Mouse (Mus musculus) lung, adult 2 months (tissue): Measurements from ENCODE around the gene Olfr473. TPM values are rescaled to one million over a fixed set of nuclear protein-coding genes. Genes with fewer than 3 reads are reported as not detected.
"Not testable (repeated sequence)": the region's sequence is repeated elsewhere in the genome, so short reads cannot be mapped to it uniquely, and the experiment has no call there.

Experiments
- DNase-seq: peaks from one replicate; pipeline ENCODE4 v3.0.0; 2022
- H3K4me1 ChIP-seq: fragments of 200-500 bp; 2 replicates; pipeline ENCODE4 v1.6.1; 2011; ENCODE audit warnings: low read length; ENCODE audit not compliant: control insufficient read depth, insufficient read depth
- H3K4me3 ChIP-seq: fragments of 200-500 bp; replicated peaks from 2 replicates; pipeline ENCODE3; 2011; ENCODE audit warnings: low read depth, mild to moderate bottlenecking, control low read depth, low read length; ENCODE audit errors: extremely low read depth
- CTCF ChIP-seq: fragments of 200-500 bp; IDR thresholded peaks from 2 replicates; pipeline ENCODE4 v1.5.1; 2011; ENCODE audit warnings: mild to moderate bottlenecking, low read length, control low read depth; ENCODE audit not compliant: insufficient read depth
- POLR2A ChIP-seq: fragments of 200-500 bp; IDR thresholded peaks from 2 replicates; pipeline ENCODE4 v1.6.1; 2011; ENCODE audit warnings: low read depth, mild to moderate bottlenecking, control low read depth, low read length, borderline replicate concordance; ENCODE audit errors: extremely low read depth
- WGBS: fragments of 180-500 bp; shearing (Covaris S2); methylation state at CpG from one replicate; pipeline ENCODE4 v1.1.7; 2018; 5-methylcytosine and 5-hydroxymethylcytosine counted together
- polyA plus RNA-seq: library from polyadenylated mRNA; depleted of rRNA; stranded (reverse); fragments of >200 nt; gene quantifications from 2 replicates; pipeline ENCODE4 v1.2.3, GENCODE M21; 2012; rRNA removed

The Olfr473 gene
- polyA plus RNA-seq: not detected in 2 replicates

DNA sequence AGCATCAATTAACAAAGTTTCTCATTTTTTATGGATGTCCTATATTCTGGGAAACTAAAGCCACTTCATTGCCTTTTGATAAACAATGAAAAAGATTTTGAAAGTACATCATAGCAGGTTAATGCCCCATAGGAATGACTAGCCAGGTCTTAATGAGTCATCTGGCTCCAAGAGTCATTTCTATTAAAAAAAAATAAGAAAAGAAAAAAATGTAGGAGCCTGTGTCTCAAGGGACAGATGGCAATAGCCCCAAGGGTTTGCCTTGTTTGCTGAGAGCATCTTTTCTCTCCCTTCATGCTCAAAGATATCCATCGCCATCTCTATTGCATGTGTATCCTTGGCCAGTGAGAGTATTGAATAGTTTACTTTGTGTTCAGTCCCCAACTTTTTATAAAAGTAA, at the start of gene Olfr473:
Olfr473 (plus strand) TSS at position 301 of the 400 bp plus-strand sequence.
- WGBS: 80% methylated on average over 1 of the region's 1 CpGs
- H3K4me1 ChIP-seq: no peaks in the 10 kb centered on the region
- H3K4me3 ChIP-seq: no peak within 1 kb of the TSS
- TF ChIP-seq CTCF (no peak), POLR2A (no peak)
- DNase-seq: no peak

DNA sequence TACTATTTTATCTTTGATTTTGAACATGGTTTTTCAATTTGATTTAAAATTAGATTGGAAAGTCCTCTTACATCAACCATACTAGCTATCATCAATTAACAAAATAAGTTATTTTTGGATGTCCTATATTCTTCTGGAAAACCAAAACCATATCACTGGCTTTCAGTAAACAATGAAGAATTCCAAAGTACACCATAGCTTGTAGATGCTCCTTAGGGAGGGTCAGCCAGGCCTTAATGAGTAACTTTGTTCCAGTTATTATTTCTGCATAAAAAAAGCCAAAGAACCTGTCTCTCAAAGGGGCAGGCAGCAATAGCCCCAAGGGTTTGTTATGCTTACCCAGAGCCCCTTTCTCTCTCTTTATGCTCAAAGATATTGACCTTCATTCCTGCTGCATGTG, 32.6 kb upstream of the Olfr473 start, which contains the start of gene Olfr472:
Olfr472 (plus strand) TSS at position 301 of the 400 bp plus-strand sequence.
- DNase-seq: no peak
- Histone ChIP-seq H3K4me3 (no peak within 1 kb of the TSS), H3K4me1 (no peaks in the 10 kb centered on the region)
- TF ChIP-seq CTCF (no peak), POLR2A (no peak)

DNA sequence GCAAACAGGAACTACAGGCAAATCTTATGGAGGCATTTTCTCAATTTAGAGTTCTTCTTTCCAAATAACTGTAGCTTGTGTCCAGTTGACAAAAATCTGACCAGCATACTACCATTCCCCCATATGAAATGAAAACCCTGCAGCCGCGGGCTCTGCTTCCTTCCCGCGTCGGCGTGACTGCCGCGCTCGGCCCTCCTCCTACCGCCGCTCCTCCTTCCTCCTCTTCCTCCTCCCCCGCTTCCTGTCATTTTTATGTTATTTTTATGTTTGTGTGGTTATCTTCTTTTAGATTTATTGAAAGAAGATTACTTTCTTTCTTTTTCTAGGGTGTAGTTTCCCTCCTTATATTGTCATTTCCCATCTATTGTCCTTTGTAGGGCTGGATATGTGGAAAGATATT, 22.3 kb downstream of the Olfr473 start:
- H3K4me1 ChIP-seq, H3K4me3 ChIP-seq, DNase-seq: not testable (repeated sequence)
- 95% methylated on average over 12 of the region's 12 CpGs for WGBS

DNA sequence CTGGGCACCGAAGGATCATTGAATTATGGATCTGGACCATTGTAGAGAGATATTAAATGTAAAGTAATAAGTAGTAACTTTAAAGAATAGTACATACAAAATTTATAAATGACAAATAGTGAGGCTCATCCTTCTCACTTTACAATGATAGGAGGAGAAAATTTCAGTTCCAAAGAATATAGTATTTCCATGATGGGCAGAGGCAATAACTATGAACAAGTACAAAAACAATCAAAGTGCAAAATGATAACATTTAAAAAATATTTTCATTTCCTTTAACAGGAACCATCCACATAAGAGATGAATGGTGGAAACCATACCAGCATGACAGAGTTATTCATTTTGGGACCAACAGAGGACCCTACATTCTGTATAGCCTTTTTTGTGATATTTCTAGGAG, 24.1 kb downstream of the Olfr473 start, which contains the start of gene Olfr474:
Olfr474 (plus strand) TSS at position 301 of the 400 bp plus-strand sequence.
- WGBS: 73% methylated on average over 1 of the region's 1 CpGs
- H3K4me1 ChIP-seq: no peaks in the 10 kb centered on the region
- H3K4me3 ChIP-seq: no peak within 1 kb of the TSS
- TF ChIP-seq CTCF: no peak
- no peak for TF ChIP-seq POLR2A
- no peak for DNase-seq

DNA sequence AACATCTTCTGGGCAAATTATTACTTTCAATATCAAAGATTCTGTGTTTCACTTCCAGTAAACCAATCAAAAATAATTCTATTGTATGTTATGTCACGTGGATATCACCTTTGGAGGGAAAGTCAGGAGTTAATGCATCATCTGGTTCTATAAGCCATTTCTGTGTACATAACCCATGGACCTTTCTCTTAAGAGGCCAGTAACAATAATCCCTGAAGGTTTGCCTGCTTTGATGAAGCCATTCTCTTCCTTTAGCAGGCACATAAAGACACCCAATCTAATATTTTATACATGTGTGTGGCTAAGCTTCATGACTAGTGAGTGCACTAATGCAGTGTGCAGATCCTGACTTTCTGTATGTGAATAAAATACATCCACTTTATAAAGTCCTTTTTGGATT, 34.3 kb downstream of the Olfr473 start, which contains the start of gene Olfr476:
Olfr476 (plus strand) TSS at position 301 of the 400 bp plus-strand sequence.
- H3K4me3 ChIP-seq: no peak within 1 kb of the TSS
- no peaks in the 10 kb centered on the region for H3K4me1 ChIP-seq
- 24% methylated on average over 1 of the region's 1 CpGs for WGBS
- no peak for DNase-seq
- TF ChIP-seq CTCF (no peak), POLR2A (no peak)

Other genes starting within 250 kb of the Olfr473 start
- not detected in 2 replicates for gene Cyb5r2, start 172.4 kb upstream of the Olfr473 start, polyA plus RNA-seq
- gene Ovch2, start 129.2 kb upstream of the Olfr473 start, polyA plus RNA-seq: not detected in 2 replicates
- gene Olfr467, start 118.2 kb upstream of the Olfr473 start, polyA plus RNA-seq: not detected in 2 replicates
- gene Olfr469, start 104.9 kb upstream of the Olfr473 start, polyA plus RNA-seq: not detected in 2 replicates
- not detected in 2 replicates for gene Olfr470, start 83.0 kb upstream of the Olfr473 start, polyA plus RNA-seq
- not detected in 2 replicates for gene Olfr472, start 32.5 kb upstream of the Olfr473 start, polyA plus RNA-seq
- gene Olfr474, start 24.2 kb downstream of the Olfr473 start, polyA plus RNA-seq: not detected in 2 replicates
- not detected in 2 replicates for gene Olfr476, start 34.4 kb downstream of the Olfr473 start, polyA plus RNA-seq
- gene Olfr477, start 56.2 kb downstream of the Olfr473 start, polyA plus RNA-seq: not detected in 2 replicates
- not detected in 2 replicates for gene Olfr478, start 103.5 kb downstream of the Olfr473 start, polyA plus RNA-seq
- not detected in 2 replicates for gene Olfr479, start 120.2 kb downstream of the Olfr473 start, polyA plus RNA-seq
- not detected in 2 replicates for gene Olfr480, start 136.9 kb downstream of the Olfr473 start, polyA plus RNA-seq
- not detected in 2 replicates for gene Olfr481, start 149.4 kb downstream of the Olfr473 start, polyA plus RNA-seq
- not detected in 2 replicates for gene Olfr482, start 167.1 kb downstream of the Olfr473 start, polyA plus RNA-seq
- not detected in 2 replicates for gene Olfr483, start 170.4 kb downstream of the Olfr473 start, polyA plus RNA-seq
- not detected in 2 replicates for gene Olfr484, start 197.0 kb downstream of the Olfr473 start, polyA plus RNA-seq
- not detected in 2 replicates for gene Olfr485, start 229.4 kb downstream of the Olfr473 start, polyA plus RNA-seq
- gene Olfr486, start 242.3 kb downstream of the Olfr473 start, polyA plus RNA-seq: not detected in 2 replicates